Mouse (Mus musculus) kidney, adult 9 months (tissue): ENCODE measurements at regions not wholly inside any gene's neighbourhood (a gene's known extent, or its start where the extent isn't known, plus 50 kb on each side); places are given as distances from the start of the nearest gene placed in this dataset.

ENCODE experiments used
- DNase-seq: peaks from one replicate; pipeline ENCODE4 v3.0.0; 2022

DNA sequence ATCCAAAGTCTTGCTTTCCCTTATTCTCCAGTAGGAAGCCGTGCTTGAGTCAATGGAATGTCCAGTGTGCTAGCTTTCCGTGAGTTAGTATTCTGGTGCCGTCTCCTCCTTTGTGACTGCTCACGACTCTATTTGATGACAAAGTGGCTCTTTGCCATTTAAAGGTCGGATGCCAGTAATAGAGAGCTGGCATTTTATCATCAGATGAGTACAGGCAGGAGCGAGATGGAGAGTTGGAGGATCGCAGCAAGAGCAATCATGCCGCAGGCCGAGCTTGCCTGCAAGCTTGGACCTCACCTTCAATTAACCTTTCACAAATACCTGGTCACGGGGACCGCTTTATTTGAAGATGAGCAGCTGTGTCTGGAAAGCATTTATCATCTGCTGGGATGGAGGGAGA, 291.8 kb downstream of the Hs3st3b1 start:
- DNase-seq = no peak

DNA sequence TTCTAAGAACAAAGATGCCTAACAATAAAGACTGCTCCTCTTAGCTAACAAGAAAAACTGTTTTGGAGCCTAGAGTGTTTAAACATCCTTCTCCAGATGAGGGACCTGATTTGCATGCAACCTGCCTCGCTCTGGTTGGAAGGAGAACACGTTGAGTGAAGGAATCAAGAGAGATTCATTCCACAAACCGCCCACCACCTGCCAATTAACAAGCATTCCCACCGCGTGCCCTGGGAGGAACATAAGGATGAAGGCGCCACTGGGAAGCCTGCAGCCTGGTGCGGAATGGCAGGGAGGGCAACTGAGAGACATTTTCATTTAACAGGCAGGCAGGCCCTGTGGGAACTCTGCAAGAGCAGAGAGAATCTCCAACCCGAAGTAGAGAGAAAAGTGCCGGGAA, 265.0 kb downstream of the Hs3st3b1 start:
- DNase-seq = no peak

DNA sequence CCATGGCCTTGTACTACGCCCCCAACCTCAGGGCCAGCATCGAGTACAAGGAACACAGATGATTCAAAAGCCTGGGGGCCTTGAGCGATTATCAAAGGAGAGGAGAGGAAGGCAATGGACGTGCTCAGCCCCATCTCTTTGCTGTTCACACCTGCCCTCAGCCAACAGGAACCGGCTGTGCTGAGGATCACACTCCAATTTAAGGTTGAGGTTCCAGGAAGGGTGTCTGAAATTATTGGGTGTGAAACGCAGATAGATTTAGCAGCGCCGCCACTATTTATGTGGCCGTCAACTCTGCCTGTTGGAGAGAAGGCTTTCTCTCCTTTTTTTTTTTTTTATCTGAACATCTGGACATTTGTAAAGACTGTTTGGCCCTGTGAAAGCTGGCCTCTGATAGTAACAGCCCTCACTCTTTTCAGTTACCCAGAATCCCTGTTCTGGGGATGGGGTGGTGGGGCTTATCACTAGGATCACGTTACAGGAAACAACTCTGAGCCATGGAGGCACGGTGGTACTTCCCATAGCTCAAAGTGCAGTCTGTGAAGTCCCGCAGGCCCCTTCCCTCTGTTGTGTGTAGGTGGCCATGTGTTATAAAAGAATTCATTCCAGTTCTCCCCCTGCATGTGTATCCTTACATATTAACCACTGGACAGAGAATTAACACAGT, 256.7 kb downstream of the Hs3st3b1 start:
- no peak for DNase-seq

DNA sequence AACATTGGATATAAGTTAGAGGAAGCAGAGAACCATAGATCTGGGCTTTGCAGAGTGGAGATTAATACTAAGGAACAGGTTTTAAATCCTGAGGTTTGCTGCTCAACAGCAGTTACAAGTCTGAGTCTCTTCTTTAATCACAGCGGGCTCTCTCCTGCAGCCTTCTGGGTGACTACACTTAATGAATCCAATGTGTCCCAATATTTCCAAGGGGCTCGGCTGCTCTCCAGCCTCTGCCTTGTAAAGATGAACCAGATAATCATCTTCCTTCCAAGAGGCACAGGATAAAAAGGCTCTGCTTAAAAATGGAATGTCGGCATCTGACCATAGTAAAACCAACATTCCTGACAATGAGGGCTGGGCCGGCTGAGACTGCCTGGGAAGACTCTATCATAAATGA, 251.6 kb downstream of the Hs3st3b1 start:
- no peak for DNase-seq

DNA sequence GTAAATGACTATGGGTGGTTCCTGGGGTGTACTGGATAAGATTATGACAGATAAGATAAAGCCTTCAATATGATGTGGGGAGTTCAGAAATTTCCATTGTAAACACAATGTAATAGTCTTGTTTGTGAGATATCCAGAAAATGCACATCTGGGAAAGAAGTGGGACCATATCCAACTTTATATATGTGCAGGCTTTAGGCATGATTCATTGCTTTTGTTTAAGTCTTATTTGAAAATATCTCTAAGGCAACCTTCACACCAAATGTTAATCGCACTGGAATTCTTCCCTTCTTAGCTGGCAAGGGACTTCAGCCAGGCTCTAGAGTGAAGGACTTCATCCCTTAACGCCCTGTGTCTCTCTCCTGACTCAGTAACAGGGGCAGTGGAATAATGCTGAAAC, 250.3 kb downstream of the Hs3st3b1 start:
- DNase-seq = no peak

DNA sequence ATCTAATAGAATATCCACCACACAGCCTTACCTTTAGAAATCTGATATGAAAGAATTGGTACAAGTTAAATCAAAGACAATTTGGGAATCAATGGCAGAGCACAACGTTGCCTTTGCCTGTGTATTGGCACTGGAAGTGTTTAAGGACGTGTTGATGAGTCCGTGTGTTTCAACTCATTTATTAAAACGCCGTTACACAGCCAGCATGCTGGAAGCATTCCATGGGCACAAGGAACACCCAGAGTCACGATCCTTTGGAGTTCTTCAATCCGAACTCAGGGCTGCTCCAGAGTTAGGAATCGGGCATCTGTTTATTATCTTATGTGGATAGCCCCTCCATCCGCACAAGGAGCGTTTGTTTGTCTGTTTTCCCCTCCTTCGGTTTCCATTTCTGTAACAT, 244.2 kb downstream of the Hs3st3b1 start:
- no peak for DNase-seq

DNA sequence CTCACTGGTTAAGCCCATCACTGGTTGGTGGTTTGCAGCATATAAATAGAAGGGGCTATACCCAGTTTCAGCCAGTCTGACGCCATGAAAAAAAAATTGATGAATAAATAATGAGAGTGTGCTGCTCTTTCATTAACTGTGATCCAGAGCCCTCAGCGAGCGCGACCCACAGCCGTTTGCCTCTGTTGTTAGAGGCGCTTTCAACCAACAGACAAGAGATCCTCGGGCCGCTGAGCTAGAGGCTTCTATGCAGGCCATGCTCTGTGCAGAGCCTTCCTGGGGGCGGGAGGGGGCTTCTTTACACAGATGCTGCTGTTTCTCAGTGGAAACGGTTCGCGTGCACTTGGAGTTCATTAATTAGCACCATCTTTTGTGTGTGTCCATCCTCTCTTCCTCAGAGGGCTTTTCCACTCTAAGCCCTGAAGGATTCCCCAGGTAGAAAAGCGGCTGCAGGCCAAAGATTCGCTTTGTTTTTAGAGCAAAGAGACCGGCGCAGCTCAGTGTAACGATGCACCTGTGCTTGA, 243.6 kb downstream of the Hs3st3b1 start:
- no peak for DNase-seq

DNA sequence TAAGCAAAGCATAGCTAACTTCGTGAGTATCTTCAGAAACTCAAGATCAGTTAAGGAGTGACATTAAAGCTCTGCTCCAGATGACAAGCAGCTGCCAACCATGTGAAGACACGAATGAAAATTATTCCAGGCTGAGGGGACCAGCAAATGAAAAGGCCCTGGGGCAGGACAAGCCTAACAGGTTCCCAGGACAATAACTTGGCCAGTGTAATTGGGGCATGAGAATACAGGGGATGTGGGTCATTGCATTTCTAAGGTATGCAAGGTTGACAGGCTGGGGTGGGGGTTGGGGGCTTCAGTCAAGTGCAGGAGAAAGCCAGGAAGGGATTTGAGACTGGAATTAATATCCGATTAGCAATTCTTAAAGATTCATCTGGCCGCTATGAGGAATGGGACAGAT, 242.6 kb downstream of the Hs3st3b1 start:
- no peak for DNase-seq

DNA sequence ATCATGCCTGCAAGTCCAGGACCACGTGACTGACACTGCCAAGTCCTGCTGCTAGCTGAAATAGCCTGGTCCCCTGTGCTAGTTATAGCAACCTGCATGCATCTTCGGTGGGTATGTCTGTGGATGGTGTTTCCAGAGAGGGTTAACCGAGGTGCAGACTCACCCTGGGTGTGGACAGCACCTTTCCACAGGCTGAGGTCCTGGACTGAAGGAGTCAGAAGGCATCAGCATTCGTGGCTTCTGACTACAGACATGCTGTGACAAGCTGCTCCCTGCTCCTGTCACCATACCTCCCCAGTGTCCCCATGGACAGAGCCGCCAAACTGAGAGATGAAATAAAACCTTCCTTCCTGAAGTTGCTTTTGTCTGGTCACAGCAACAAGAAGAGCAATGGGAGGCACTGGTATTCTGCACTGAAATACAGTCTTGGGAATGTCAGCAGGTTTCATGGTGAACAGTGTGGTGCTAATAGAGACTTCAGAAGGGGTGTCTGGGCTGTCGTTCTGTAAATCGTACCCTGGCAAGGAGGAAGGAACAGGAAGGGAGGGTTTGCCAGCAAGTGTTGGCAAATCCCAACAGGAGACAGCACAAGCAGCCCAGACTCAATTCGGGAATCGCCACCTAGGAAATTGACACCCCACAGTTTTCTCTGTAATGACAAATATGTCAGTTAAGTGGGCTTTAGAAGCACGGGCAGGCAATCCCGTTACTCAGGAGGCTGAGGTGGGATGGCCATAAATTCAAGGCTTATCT, 237.7 kb downstream of the Hs3st3b1 start:
- no peak for DNase-seq

DNA sequence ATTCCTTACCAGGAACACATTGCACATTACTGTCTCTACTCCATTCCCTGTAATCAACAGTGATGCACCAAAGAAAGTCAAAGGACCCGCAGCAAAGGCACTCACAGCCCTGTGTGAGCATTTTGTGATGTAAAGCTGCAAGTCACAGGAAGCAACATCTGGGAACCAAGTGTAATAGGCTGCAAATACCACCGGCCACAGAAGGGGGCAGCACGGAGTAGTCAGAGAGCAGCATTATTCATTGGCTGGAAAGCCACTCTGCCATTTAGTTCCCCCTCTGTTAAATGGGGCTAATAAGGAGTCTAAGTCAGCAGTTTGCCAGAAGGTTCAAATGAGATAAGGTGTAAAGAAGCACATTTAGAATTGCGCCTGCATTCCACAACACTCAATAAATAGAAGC, 231.0 kb downstream of the Hs3st3b1 start:
- DNase-seq = peak; percentile 7

DNA sequence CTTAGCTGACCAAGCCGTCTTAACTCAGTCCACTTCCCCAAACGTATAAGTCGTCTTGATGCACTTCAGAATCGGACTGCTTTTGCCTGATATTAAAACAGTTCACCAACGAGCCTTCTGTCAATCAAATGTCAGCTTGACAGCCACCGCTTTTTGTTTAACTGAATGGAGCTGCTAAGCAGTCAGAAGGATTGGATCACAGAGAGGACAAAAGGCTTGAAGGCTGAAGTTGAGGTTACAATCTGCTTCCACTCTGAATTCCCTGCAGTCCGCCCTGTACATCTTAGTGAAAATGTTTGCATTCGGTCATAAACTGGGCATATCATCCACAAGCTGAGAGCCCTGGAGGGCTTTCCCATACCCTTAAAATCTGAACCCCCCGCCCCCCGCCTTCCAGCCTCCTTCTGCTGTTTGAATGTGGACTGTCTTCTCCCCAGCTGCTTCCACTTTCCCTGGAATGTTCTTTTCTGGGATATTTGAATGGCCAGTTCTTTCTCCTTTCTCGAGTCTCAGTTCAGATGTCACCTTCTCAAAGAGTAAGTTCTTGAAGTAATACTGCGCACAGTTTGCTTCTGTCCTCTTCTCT, 217.0 kb downstream of the Hs3st3b1 start:
- no peak for DNase-seq

DNA sequence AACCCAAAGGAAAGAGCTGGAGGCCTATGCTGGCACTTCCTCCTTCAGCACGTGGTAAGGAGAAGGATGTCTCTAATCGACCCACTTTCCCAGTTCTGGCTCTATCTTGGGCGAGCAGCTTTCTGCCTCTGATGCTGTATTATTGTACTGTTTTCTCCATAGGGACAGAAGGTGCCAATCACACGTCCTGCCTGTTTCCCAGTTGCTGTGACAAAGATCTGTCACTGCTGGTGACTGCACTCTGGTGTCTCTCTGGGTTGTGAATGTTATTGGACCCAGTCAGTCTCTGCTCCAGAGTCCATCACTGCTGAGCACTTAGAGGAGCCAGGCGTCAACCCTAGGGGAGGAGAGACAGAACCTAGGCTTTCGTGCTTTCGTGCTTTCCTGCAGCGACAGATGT, 216.0 kb downstream of the Hs3st3b1 start:
- no peak for DNase-seq

DNA sequence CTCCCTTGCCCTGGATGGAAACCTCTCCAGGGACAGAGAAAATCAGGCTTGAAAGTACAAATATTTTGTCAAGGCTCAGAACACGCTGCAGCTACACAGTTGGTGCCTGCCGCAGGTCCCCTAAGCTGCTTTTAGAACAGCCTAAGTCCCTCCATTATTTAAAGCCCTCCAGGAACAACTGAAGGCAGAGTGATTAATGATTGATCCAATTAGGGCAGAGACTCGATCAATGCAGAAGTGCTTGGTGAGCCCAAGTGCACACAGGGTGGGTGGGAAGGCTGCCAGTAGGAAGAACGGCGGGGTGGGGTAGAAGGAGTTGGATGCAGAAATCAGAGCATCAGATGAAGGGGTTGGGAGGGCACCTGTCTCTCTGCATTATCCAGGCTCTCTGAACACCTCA, 215.0 kb downstream of the Hs3st3b1 start:
- no peak for DNase-seq

DNA sequence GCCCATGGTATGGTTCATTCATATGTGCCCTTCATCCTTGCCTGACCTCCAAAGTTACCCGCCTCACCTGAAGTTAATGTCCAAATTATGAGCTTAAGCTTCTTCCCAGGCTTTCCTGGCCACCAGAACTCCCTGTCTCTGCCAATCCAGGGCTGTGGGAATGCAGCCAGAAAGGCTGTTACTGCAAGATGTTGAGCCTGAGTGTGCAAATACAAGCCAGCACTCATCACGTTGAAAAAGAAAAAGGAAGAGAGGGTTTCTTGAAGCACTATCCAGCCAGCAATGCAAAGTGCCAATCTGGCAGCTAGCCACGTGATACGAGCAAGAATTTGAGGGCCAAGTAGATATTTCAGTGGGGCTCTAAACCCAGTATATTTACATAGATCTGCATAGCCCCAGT, 213.7 kb downstream of the Hs3st3b1 start:
- DNase-seq = no peak

DNA sequence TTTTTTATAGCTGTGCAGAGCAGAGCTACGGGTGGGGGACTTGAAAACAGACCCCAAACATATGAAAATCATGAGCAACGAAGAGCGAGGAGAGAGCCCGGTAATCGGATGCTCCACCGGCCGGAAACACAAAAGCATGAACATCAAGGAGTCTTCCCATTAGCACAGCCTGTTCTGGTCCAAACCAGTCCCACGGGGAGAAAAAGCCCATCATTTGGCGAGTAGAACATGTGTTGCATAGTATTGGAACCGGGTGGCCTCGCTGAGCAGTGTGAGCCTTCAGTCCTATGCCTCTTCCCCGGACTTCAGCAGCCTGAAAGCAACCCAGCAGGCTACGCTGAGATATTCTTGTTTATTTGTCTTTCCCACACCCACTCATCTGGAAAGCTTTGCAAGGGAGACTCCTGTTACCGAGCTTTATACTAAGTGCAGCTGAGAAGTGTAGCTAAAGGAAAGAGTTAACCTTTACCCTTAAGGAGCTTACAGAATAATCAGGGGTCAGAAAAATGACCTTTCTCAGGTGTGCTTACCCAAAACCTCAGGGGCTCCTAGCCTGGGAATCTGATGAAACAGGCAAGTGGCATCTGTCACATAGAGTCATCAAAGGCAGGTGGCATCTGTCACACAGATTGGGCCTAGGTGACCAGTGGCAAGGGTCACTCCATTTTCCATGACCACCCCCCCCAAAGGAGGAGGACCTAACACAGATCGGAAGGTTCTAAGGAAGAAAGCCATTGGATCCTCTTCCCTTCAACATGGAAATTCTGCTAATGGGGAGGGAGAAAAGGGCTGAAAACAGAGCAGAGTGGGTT, 209.8 kb downstream of the Hs3st3b1 start:
- DNase-seq = no peak

DNA sequence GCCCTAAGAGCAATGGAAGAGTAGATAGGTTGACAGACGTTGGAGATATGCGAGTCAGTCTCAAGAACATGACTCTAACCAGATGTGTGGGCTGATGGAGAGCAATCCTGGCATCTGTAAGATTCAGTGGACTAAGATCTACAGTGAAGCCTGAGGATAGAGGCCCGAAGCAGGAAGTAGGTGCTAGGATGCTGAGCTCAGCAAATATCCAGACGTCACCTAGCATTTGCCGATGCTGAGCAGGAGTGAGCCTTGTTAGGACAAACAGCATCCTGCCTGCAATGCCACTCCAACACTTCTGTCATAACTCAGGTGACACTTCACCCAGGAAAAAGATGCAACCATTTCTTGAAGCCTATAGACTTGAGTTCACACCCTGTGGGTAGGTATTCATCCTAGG, 199.8 kb downstream of the Hs3st3b1 start:
- no peak for DNase-seq

DNA sequence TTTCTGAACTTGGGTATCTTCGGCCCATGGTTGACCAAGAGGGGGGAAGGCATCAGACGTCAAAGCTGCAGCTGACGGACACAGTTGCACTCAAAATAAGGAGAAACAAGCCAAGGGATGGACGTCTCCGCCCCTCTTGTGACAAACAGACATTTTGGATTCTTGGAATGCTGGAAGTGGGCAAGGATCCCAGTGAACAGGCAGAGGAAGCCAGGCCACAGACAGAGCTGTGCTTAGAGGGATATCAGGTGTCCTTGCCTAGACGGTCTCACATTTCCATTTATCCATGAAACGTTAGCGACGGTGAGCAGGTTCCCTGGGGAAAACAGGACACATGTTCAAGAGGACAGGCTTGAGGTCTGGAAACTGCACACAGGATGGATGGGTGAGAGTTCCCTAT, 191.2 kb downstream of the Hs3st3b1 start:
- no peak for DNase-seq

DNA sequence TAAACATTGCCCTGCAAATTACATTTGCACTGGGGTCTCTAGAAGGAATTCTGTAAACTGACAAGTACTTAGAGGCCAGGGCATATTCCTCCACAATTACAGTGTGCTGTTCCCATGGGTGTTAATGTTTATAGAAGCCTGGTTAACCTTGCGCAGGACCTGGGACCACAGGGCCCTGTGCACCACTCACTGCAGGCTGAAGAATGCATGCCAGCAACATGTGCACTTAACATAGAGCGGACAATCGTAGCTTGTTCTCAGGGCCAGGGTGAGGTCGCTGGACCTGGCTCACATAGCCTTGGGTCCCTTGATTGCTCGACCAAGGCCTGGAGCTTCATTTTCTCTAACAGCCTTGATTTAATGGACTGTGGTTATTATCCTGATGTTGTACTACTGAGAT, 168.8 kb downstream of the Hs3st3b1 start:
- peak; percentile 25 for DNase-seq

DNA sequence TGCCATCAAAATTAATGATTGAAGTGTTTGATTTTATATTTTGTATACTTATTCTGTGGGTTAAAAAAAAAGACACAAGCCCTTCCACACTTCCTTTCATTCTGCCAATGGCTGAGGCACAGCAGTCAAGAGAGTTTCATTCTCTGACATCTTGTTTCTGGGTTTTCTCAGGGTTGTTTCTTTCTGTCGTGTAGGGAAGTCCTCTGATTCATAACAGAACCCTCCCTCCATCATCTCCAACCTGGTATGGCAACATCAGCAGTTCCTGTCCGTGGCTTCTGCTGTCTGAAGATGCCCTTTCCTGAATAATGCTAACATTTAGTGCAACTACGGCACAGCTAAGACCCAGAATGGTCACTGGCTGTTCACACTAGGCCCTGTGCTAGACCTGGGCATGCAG, 167.3 kb downstream of the Hs3st3b1 start:
- no peak for DNase-seq

DNA sequence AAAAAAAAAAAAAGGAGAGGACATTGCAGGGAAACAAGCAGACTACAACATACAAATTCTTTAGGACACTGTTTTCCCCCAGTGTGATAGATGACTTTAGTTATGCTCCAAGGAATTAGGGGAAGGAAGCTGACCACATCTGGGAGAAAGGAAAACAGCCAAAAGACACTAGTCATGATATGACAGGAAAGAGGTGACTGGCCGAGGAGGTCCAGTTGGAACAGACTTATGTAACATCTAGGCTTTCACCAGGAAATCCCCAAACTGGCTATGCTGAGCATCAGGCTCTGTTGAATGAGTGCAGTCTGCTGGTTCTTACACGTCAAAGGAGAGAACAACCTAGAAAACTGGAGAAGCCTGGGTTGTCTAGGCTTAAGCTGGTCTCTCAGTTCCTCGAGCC, 163.8 kb downstream of the Hs3st3b1 start:
- DNase-seq = peak; percentile 49

DNA sequence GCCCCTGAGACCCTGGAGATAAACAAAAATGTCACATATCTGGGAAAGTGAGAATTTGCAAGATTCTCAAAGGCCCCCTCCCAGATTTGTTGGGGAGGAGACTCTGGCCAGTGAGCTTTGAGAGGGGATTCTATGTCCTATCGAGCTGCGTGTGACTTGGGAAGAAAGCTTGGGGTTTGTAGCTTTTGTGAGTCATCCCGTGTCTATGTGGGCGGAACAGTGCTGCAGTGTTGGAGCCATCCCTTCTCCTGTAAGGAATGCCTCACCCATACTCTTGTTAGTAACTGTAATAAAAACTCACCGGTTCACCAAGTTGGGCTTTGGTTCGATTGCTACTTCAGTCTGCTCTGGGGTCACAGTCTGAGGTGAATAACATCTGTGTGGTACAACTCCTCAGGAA, 160.5 kb downstream of the Hs3st3b1 start:
- DNase-seq = no peak

DNA sequence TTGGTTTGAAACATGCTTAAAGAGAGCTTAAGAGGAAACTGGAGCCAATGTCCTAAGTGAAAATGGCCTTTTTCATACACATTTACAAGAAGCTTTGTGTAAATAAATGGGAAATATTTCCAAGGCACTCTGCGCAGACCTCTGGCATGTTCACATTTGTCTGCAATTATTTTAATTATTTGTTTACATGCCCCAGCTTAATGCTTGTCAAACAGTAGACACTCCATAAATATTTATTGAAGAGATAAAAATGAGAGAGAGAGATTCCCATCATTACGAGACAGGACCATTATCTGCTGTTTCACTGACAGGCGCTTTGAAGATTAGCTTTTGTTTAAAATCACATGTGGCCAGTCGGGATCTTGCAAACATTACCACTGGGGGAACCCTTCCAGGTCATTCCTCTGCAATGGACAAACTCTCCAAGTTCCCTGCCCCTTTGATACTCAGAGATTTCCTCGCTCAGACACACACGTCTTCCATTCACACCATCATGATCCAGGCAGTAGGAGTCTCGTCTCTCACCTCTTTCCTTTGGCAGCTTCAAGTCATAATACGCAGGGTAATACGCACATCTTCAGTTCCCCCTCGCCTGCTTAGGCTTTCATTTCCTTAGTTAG, 154.3 kb downstream of the Hs3st3b1 start:
- DNase-seq = no peak

DNA sequence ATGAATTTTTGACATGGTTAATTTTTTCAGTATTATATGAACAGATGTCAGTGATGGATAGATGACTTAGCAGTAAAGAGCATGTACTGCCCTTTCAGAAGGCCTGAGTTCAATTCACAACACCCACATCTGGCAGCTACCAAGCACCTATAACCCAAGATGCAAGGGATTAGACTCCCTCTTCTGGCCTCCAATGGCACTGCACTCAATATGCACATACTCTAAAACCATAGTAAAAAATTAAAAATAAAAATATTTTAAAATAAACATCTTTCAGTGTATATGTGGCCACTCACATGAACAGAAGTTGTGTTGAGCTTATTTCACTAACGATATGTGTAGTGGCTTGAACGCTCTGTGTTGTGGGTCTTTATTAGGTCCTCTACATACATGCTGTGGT, 152.4 kb downstream of the Hs3st3b1 start:
- no peak for DNase-seq
